Mouse (Mus musculus): ENCODE data around the gene Ube2m. TPM values are rescaled to one million over a fixed set of nuclear protein-coding genes. Genes with fewer than 3 reads are reported as not detected.

The Ube2m gene
- polyA plus RNA-seq, 1 experiment: 164 TPM

- DNase-seq (ENCODE audit: low spot score): peak; percentile 95
These were observed 3.7 kb downstream of the Ube2m start, which contains the start of gene Chmp2a for GRCm38 (mm10) chr7:13034148-13034977. Chmp2a (minus strand) TSS chr7:13034807.

- no peak for DNase-seq (ENCODE audit: low spot score)
These were observed 4.5 kb downstream of the Ube2m start for GRCm38 (mm10) chr7:13033451-13034147.

- DNase-seq (ENCODE audit: low spot score): no peak
These were observed 5.5 kb downstream of the Ube2m start for GRCm38 (mm10) chr7:13032541-13032940.

GRCm38 (mm10) chr7:13031983-13032382, 6.1 kb downstream of the Ube2m start:
- DNase-seq (ENCODE audit: low spot score): no peak

GRCm38 (mm10) chr7:13031069-13031468, 7.0 kb downstream of the Ube2m start:
- no peak for DNase-seq (ENCODE audit: low spot score)

GRCm38 (mm10) chr7:13028986-13029385, 9.1 kb downstream of the Ube2m start:
- DNase-seq (ENCODE audit: low spot score): no peak

GRCm38 (mm10) chr7:13025511-13026112, 12.5 kb downstream of the Ube2m start:
- DNase-seq (ENCODE audit: low spot score): no peak

- DNase-seq (ENCODE audit: low spot score): peak; percentile 63
These were observed 13.3 kb downstream of the Ube2m start for GRCm38 (mm10) chr7:13024805-13025204.

- peak; percentile 99 for DNase-seq (ENCODE audit: low spot score)
These were observed 13.9 kb downstream of the Ube2m start for GRCm38 (mm10) chr7:13023928-13024731.

- peak; percentile 59 for DNase-seq (ENCODE audit: low spot score)
These were observed 15.1 kb downstream of the Ube2m start for GRCm38 (mm10) chr7:13022773-13023535.

GRCm38 (mm10) chr7:13015217-13015616, 22.9 kb downstream of the Ube2m start:
- DNase-seq (ENCODE audit: low spot score): no peak

- no peak for DNase-seq (ENCODE audit: low spot score)
These were observed 23.7 kb downstream of the Ube2m start for GRCm38 (mm10) chr7:13014275-13014839.

- DNase-seq (ENCODE audit: low spot score): no peak
These were observed 24.4 kb downstream of the Ube2m start for GRCm38 (mm10) chr7:13013671-13014070.

- no peak for DNase-seq (ENCODE audit: low spot score)
These were observed 27.8 kb downstream of the Ube2m start, which contains the start of gene Zbtb45 for GRCm38 (mm10) chr7:13010005-13010908. Zbtb45 (minus strand) TSS chr7:13010034.

- peak; percentile 90 for DNase-seq (ENCODE audit: low spot score)
These were observed 28.7 kb downstream of the Ube2m start for GRCm38 (mm10) chr7:13009143-13010004.

- no peak for DNase-seq (ENCODE audit: low spot score)
These were observed 30.6 kb downstream of the Ube2m start for GRCm38 (mm10) chr7:13007341-13008092.

- no peak for DNase-seq (ENCODE audit: low spot score)
These were observed 31.5 kb downstream of the Ube2m start for GRCm38 (mm10) chr7:13006531-13006930.

- no peak for DNase-seq (ENCODE audit: low spot score)
These were observed 32.1 kb downstream of the Ube2m start for GRCm38 (mm10) chr7:13006011-13006410.
